Mouse (Mus musculus) thymus, postnatal 10 days (tissue): ENCODE results near the gene Tas2r138.
"Not testable (repeated sequence)": the region's sequence is repeated elsewhere in the genome, so short reads cannot be mapped to it uniquely, and the experiment has no call there.

ENCODE experiments used
- DNase-seq, 2 experiments: peaks; one replicate each; pipeline ENCODE4 v3.0.0; 2021; ENCODE audit warnings: low spot score in 2 of 2

Tas2r138 gene

GRCm38 (mm10) chr6:40613260-40613852 is at the start of gene Tas2r138:
Tas2r138 (minus strand) TSS chr6:40613310.
- no peak for DNase-seq

DNA sequence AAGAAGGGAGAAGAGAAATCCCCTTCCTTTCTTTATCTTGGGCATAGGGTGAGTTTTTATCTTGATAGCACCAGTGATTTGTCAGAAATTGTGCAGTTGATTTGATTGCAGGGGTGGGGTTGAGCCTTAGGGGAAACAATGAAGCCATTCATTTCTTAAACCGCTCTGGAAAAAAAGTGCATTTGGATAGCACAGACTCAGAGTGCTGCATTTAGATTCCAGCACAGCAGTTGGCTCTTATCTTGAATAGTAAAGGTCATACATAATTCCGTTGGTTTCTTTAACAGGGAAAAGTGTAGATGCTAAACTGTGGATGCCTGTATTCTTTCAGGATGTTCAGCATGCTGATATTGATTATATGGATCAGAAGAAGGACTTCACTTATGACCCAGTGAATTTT is 47.8 kb upstream of the Tas2r138 start:
- DNase-seq, result no peak

GRCm38 (mm10) chr6:40650953-40651352 is 37.8 kb upstream of the Tas2r138 start:
- no peak for DNase-seq

DNA sequence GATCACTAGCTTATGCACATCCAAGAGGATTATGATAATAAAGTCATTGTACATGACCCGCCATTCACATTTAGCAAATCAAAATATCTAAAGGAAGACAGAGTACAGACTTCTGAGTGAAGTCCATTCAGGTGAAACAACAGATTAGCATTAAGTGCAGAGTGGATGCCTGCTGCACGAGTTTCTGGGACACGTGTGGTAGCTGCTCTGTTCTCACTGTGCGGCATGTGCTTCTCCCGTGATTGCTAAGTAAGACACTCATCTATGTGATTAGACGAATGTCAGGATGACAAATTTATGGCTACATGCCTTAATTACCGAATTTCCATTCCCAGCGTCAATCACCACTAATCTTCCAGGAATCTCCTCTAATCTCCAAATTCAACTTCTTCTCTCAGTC is 32.6 kb upstream of the Tas2r138 start:
- no peak for DNase-seq

DNA sequence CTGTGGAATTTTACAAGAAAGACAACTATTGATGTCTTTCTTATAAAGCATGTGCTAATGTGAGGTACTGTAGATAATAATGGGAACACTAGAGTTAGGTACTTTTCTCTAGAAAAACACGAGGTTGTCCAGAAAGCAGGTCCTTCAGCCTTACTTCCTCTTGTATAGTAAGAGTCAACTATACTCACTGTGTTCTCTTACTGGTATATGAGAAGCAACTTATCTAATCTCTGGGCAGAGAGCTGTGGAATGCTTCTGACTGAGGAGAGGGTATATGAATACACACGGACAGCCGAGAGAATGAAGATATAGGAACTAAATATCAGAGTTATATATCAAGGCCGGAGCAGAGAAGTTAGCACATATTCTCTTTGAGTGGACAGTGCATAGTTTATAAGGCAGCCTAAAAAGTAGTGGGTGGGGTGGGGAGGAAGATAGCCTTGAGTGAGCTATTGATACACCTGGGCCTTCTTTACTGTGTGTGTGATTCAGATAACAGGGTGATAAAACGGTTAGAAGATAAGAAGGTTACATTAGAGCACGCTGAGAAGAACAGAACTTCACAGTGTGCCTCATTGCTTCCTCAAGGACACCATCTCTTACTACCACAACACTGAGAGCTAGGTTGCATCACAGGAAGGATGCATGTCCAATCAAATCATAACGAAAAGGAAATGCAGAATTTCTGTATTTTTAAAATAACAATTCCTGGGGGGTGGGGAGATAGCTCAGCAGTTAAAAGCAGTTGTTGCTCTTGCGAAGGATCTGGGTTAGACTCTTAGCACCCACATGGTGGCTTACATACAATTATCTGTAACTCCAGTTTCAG is 27.8 kb upstream of the Tas2r138 start:
- DNase-seq, result no peak

DNA sequence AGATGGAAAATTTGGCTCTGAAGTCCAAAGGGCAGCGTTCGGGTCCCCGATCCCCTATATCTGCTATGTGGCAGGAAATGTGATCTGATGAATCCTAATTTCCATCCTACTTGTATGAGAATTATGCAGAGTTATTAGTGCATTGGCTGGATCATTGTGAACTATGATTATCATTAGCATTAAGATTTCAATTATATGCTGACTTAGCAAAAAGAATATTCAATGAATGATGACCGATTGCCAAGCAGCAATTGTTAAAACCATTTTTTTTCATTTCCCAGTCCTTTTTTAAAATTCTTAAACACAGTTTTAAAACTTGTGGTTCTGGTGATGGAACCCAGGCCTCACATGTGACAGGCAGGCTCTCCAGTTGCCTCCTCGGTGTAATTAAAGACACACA is 24.6 kb upstream of the Tas2r138 start:
- DNase-seq, result no peak

- no peak for DNase-seq
Measured at GRCm38 (mm10) chr6:40635559-40635958, 22.4 kb upstream of the Tas2r138 start.

GRCm38 (mm10) chr6:40634640-40635071 is 21.5 kb upstream of the Tas2r138 start:
- DNase-seq, result no peak

GRCm38 (mm10) chr6:40628406-40629000 is 15.4 kb upstream of the Tas2r138 start, which contains the start of gene Mgam:
Mgam (plus strand) TSS chr6:40628831.
- no peak for DNase-seq

GRCm38 (mm10) chr6:40626111-40626510 is 13.0 kb upstream of the Tas2r138 start:
- no peak for DNase-seq

DNA sequence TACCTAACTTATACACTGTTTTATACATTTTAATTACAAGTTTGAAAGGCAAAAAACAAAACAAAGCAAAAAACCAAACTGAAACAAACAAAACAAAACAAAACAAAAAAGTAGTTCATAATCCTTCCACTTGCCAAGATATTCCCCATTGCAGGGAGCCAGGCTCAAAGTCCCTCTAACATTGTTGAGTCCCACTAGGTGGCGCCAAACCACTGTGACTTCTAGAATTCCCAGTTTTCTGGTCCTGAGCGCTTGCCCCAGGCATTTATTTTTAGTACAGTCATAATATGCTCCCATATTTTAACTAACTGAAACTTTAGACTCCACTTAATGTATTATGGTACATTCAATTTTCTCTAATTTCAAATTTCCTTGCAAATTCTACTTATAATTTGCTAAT is 4.9 kb upstream of the Tas2r138 start:
- DNase-seq, result peak in 1 of 2 experiments; percentile 28

- DNase-seq, result no peak
Measured at GRCm38 (mm10) chr6:40610244-40610643, 2.9 kb downstream of the Tas2r138 start.

DNA sequence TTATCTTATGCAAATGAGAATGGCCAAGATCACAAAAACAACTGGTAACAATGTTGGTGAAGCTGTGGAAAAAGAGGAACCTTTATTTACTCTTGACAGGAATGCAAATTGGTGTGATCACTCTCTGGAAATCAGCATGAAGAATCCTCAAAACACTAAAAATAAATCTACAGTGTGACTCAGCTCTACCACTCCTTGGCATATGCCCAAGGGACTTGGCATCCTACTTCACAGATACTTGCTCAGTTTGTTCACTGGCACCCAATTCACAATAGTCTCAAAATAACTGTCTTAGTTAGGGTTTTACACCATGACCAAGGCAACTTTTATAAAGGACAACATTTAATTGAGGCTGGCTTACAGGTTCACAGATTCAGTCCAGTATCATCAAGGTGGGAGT is 5.7 kb downstream of the Tas2r138 start:
- DNase-seq, result no peak

DNA sequence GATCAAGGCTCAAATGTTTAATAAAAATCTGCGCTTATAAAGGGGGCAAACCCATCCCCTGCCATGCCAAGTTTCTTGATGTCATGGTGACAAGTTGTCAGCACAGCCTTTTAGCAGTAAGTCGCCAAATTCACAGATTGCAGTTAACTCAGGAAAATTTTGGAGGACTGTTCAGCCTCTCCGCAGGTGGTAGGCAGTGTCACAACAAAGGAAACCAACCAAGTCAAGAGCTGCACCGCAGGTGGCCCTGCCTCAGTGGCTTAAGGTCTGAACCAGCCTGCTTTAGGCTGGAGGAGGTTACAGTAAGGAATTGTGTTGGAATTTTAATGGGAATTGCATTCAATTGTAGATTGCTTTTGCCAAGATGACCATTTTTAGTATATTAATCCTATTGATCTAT is 14.6 kb downstream of the Tas2r138 start:
- DNase-seq, result not testable (repeated sequence)

DNA sequence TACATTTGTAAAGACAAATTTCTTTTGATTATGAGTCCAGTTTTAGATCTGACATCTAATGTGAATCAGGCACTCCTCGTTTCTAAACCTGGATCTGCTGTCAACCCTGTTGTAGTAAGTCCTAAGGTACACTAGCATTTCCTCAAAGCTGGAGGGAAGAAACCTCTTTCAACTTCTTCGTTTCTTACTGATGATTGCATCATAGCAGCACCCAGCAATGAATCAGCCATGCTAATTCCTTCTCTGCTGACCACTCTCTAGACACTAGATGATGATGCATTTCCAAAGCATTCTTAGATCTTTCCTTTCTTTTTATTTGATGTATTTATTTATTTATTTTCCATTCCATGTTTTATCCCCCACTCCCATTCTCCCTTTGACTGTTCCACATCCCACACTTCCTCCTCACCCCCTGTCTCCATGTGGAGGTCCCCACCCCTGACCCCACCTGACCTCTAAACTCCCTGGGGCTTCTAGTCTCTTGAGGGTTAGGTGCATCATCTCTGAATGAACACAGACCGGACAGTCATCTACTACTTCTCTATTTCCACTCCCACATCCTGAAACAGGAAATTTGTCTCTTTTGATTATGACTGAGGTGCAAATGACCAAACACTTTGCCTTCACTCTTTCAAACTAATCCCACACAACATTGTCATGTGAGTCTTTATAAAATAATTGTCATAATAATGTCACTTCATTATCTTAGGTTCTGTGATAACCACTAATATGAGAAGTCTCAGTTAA is 18.1 kb downstream of the Tas2r138 start:
- no peak for DNase-seq

DNA sequence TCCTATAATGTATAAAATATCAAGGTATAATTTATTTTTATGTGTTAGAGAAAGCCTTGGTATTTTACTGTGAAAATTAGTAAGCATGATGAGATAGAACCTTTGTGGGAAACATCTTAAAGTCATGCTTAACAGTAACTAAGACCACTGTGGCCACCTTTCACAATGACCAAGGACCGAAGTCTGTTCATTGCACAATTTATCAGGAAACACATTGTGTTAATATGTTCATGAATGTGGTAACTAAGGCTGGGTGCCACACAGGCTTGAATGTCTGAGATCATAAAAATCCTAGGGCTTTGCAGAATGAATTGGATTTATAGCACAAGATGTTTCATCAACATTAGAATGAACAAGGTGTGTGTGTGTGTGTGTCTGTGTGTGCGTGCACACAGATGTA is 24.8 kb downstream of the Tas2r138 start:
- no peak for DNase-seq

GRCm38 (mm10) chr6:40585645-40586044 is 27.5 kb downstream of the Tas2r138 start, which contains the start of gene Clec5a:
Clec5a (minus strand) TSS chr6:40585821.
- DNase-seq, result no peak

GRCm38 (mm10) chr6:40584336-40584735 is 28.8 kb downstream of the Tas2r138 start:
- no peak for DNase-seq

DNA sequence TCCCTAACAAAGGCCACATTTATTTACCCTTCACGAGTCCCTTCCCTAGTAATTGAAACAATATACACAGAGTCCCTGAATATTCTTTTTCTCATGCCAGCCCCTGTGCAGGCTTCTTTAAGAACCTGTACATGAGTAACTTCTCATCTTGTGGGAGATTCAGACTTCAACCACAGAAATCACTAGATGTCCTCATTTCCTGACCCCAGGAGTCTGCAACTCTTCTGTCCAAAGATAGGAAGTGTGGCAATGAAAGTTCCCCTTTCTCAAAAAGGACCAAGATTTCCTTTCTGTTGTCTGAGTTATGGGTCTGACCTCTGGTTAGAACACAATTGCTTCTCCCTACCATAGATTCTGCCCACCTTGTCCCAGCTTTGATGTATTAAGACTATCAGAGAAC is 36.8 kb downstream of the Tas2r138 start:
- DNase-seq, result no peak

DNA sequence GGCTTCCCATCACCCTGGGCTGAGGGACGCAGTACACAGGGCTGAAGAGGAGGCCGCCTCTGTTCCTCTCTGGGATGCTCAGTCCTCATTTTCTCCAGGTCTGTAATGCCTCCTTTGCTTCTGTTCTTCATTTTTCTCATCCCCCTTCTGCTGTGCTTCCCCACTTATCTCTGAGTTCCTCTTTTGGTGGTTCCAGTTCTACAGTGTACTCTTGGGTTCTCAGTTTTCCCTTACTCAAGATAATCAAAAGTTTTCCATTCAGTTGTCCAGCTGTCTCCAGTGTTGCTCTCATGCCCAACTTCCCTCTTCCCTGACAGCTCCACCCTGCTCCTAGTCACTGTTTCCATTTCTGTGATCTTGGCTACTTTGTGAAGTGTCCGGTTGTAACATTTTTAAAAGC is 39.5 kb downstream of the Tas2r138 start:
- DNase-seq, result no peak

- no peak for DNase-seq
Measured at GRCm38 (mm10) chr6:40569187-40569586, 43.9 kb downstream of the Tas2r138 start, which contains the start of gene Olfr460. Olfr460 (plus strand) TSS chr6:40569487.
